Mouse (Mus musculus): ENCODE results near the gene Macrod2.
A peak's percentile ranks its signal among the peaks of the same experiment; 100 is the strongest.

Gene Macrod2

GRCm38 (mm10) chr2:140790363-140790762 lies 395.3 kb downstream of the Macrod2 start:
- peak in 1 of 2 experiments; percentile 20 for DNase-seq (ENCODE audit: low spot score in 2 of 2)

GRCm38 (mm10) chr2:140793886-140794608 lies 398.9 kb downstream of the Macrod2 start:
- DNase-seq (ENCODE audit: low spot score in 2 of 2), result no peak

GRCm38 (mm10) chr2:140811693-140812092 lies 416.6 kb downstream of the Macrod2 start:
- no peak for DNase-seq (ENCODE audit: low spot score in 2 of 2)

- no peak for DNase-seq (ENCODE audit: low spot score in 2 of 2)
Measured at GRCm38 (mm10) chr2:140819391-140820120, 424.4 kb downstream of the Macrod2 start.

- DNase-seq (ENCODE audit: low spot score in 2 of 2), result no peak
Measured at GRCm38 (mm10) chr2:140822378-140822777, 427.3 kb downstream of the Macrod2 start.

GRCm38 (mm10) chr2:140826241-140826640 lies 431.1 kb downstream of the Macrod2 start:
- no peak for DNase-seq (ENCODE audit: low spot score in 2 of 2)

- DNase-seq (ENCODE audit: low spot score in 2 of 2), result no peak
Measured at GRCm38 (mm10) chr2:140828859-140829258, 433.8 kb downstream of the Macrod2 start.

GRCm38 (mm10) chr2:140830086-140830485 lies 435.0 kb downstream of the Macrod2 start:
- DNase-seq (ENCODE audit: low spot score in 2 of 2), result no peak

- no peak for DNase-seq (ENCODE audit: low spot score in 2 of 2)
Measured at GRCm38 (mm10) chr2:140839371-140839770, 444.3 kb downstream of the Macrod2 start.

GRCm38 (mm10) chr2:140839880-140840279 lies 444.8 kb downstream of the Macrod2 start:
- DNase-seq (ENCODE audit: low spot score in 2 of 2), result peak; percentile 24 to 63

- DNase-seq (ENCODE audit: low spot score in 2 of 2), result no peak
Measured at GRCm38 (mm10) chr2:140844030-140844429, 448.9 kb downstream of the Macrod2 start.

- DNase-seq (ENCODE audit: low spot score in 2 of 2), result no peak
Measured at GRCm38 (mm10) chr2:140847817-140848428, 452.8 kb downstream of the Macrod2 start.

GRCm38 (mm10) chr2:140853538-140853937 lies 458.4 kb downstream of the Macrod2 start:
- DNase-seq (ENCODE audit: low spot score in 2 of 2), result no peak

- DNase-seq (ENCODE audit: low spot score in 2 of 2), result no peak
Measured at GRCm38 (mm10) chr2:140861356-140861755, 466.2 kb downstream of the Macrod2 start.

- no peak for DNase-seq (ENCODE audit: low spot score in 2 of 2)
Measured at GRCm38 (mm10) chr2:140862736-140863135, 467.6 kb downstream of the Macrod2 start.

- DNase-seq (ENCODE audit: low spot score in 2 of 2), result no peak
Measured at GRCm38 (mm10) chr2:140865636-140866035, 470.5 kb downstream of the Macrod2 start.

GRCm38 (mm10) chr2:140867116-140867515 lies 472.0 kb downstream of the Macrod2 start:
- DNase-seq (ENCODE audit: low spot score in 2 of 2), result no peak

- no peak for DNase-seq (ENCODE audit: low spot score in 2 of 2)
Measured at GRCm38 (mm10) chr2:140885176-140885575, 490.1 kb downstream of the Macrod2 start.

GRCm38 (mm10) chr2:140890683-140891082 lies 495.6 kb downstream of the Macrod2 start:
- no peak for DNase-seq (ENCODE audit: low spot score in 2 of 2)

GRCm38 (mm10) chr2:140896396-140897082 lies 501.4 kb downstream of the Macrod2 start:
- no peak for DNase-seq (ENCODE audit: low spot score in 2 of 2)

GRCm38 (mm10) chr2:140898408-140898985 lies 503.4 kb downstream of the Macrod2 start:
- no peak for DNase-seq (ENCODE audit: low spot score in 2 of 2)

GRCm38 (mm10) chr2:140905331-140905730 lies 510.2 kb downstream of the Macrod2 start:
- DNase-seq (ENCODE audit: low spot score in 2 of 2), result no peak

Measured in urinary bladder, postnatal 4 days (tissue).